Mouse (Mus musculus) midbrain, embryonic 11.5 days (tissue): ENCODE measurements at regions not wholly inside any gene's neighbourhood (a gene's known extent, or its start where the extent isn't known, plus 50 kb on each side); places are given as distances from the start of the nearest gene placed in this dataset.
"Not testable (repeated sequence)": the region's sequence is repeated elsewhere in the genome, so short reads cannot be mapped to it uniquely, and the experiment has no call there.

Source experiments
- ATAC-seq: fragments of 200-750 bp; cut with Nextera tagmentation; 2 replicates; pipeline ENCODE4 v1.8.0; 2017; ENCODE audit warnings: moderate TSS enrichment, moderate library complexity; ENCODE audit not compliant: low FRiP score
- DNase-seq: peaks from one replicate; pipeline ENCODE4 v3.0.0; 2015; ENCODE audit warnings: low spot score; ENCODE audit errors: missing footprints
- H3K27ac ChIP-seq: fragments of 300-500 bp; sonication (generic); 2 replicates; pipeline ENCODE4 v1.5.1; 2014; ENCODE audit warnings: low read depth, low read length
- H3K27me3 ChIP-seq: fragments of 300-500 bp; sonication (generic); 2 replicates; pipeline ENCODE4 v1.6.1; 2014; ENCODE audit warnings: mild to moderate bottlenecking, low read length, moderate library complexity, mixed read lengths; ENCODE audit not compliant: control insufficient read depth, insufficient read depth
- H3K36me3 ChIP-seq: fragments of 300-500 bp; sonication (generic); 2 replicates; pipeline ENCODE4 v1.6.1; 2014; ENCODE audit warnings: mild to moderate bottlenecking, low read length, moderate library complexity, mixed read lengths; ENCODE audit not compliant: control insufficient read depth, insufficient read depth
- H3K4me1 ChIP-seq: fragments of 300-500 bp; sonication (generic); 2 replicates; pipeline ENCODE4 v1.6.1; 2014; ENCODE audit warnings: low read length; ENCODE audit not compliant: control insufficient read depth, insufficient read depth
- H3K4me2 ChIP-seq: fragments of 300-500 bp; sonication (generic); 2 replicates; pipeline ENCODE4 v1.6.1; 2014; ENCODE audit warnings: mild to moderate bottlenecking, moderate library complexity
- H3K4me3 ChIP-seq: fragments of 300-500 bp; sonication (generic); 2 replicates; pipeline ENCODE4 v1.5.1; 2014; ENCODE audit warnings: low read depth, low read length
- H3K9ac ChIP-seq: fragments of 300-500 bp; sonication (generic); 2 replicates; pipeline ENCODE4 v1.6.1; 2014; ENCODE audit warnings: low read length
- H3K9me3 ChIP-seq: fragments of 300-500 bp; sonication (generic); 2 replicates; pipeline ENCODE4 v1.6.1; 2016; ENCODE audit warnings: low read length; ENCODE audit not compliant: control insufficient read depth
- WGBS: fragments of 180-500 bp; shearing (Covaris S2); extraction: QIAGEN DNeasy Blood & Tissue Kit; methylation state at CpG from one replicate; pipeline ENCODE4 v1.1.7; 2014; 5-methylcytosine and 5-hydroxymethylcytosine counted together

GRCm38 (mm10) chr2:179148667-179149066 is 293.6 kb upstream of the Cdh4 start:
- Histone ChIP-seq H3K9ac (no peak overlapping the region), H3K9me3 (no peaks in the 10 kb centered on the region), H3K27me3 (no peaks in the 10 kb centered on the region), H3K36me3 (no peaks in the 10 kb centered on the region), H3K27ac (no peak overlapping the region), H3K4me1 (peaks cover 2% of the 10 kb centered on the region; the same call in 1 of the 2 replicates), H3K4me2 (no peak overlapping the region), H3K4me3 (no peak overlapping the region)
- DNase-seq, result no peak
- WGBS, result 72% methylated on average over 4 of the region's 4 CpGs
- ATAC-seq, result peak; percentile 22; the same call in 1 of the 2 replicates

GRCm38 (mm10) chr2:179158881-179159280 is 283.4 kb upstream of the Cdh4 start:
- Histone ChIP-seq H3K9ac (no peak overlapping the region), H3K27ac (no peak overlapping the region), H3K4me2 (no peak overlapping the region), H3K27me3 (no peaks in the 10 kb centered on the region), H3K36me3 (no peaks in the 10 kb centered on the region), H3K4me3 (no peak overlapping the region), H3K4me1 (no peaks in the 10 kb centered on the region), H3K9me3 (no peaks in the 10 kb centered on the region)
- DNase-seq (no peak), ATAC-seq (no peak)
- 91% methylated on average over 9 of the region's 9 CpGs for WGBS

- Histone ChIP-seq H3K27ac (no peak overlapping the region), H3K9ac (no peak overlapping the region), H3K4me2 (no peak overlapping the region), H3K4me1 (no peaks in the 10 kb centered on the region), H3K27me3 (no peaks in the 10 kb centered on the region), H3K4me3 (no peak overlapping the region), H3K9me3 (no peaks in the 10 kb centered on the region), H3K36me3 (no peaks in the 10 kb centered on the region)
- WGBS, result 95% methylated on average over 5 of the region's 5 CpGs
- ATAC-seq, result no peak
- no peak for DNase-seq
Measured at GRCm38 (mm10) chr2:179163116-179163515, 279.1 kb upstream of the Cdh4 start.

GRCm38 (mm10) chr2:179170157-179170556 is 272.1 kb upstream of the Cdh4 start:
- no peaks in the 10 kb centered on the region for H3K27me3 ChIP-seq
- H3K9ac ChIP-seq, result no peak overlapping the region
- WGBS, result 60% methylated on average over 6 of the region's 6 CpGs
- no peaks in the 10 kb centered on the region for H3K4me1 ChIP-seq
- no peak overlapping the region for H3K4me3 ChIP-seq
- H3K27ac ChIP-seq, result no peak overlapping the region
- H3K36me3 ChIP-seq, result no peaks in the 10 kb centered on the region
- DNase-seq (no peak), ATAC-seq (no peak)
- H3K9me3 ChIP-seq, result no peaks in the 10 kb centered on the region
- no peak overlapping the region for H3K4me2 ChIP-seq

DNA sequence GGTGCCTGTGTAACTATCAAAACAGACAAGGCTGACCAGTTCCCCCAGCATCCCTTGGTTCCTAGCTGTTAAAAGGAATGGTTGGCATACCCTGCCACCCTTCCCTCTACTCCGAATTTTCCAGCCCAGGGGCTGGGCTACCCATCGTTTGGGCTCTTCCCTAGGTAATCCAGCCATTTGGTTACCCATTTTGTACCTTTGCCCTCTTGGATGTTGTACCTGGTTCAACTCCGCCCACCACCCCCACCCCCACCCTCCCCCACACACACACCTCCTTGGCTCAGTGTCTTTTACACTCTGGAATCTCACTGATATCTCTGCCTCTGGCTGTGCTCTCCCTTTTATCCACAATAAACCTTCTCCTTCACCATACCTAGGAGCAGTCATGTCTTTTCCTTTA is 271.6 kb upstream of the Cdh4 start:
- Histone ChIP-seq H3K9ac (no peak overlapping the region), H3K27me3 (no peaks in the 10 kb centered on the region), H3K9me3 (no peaks in the 10 kb centered on the region), H3K36me3 (no peaks in the 10 kb centered on the region), H3K4me3 (no peak overlapping the region), H3K4me1 (no peaks in the 10 kb centered on the region), H3K27ac (no peak overlapping the region), H3K4me2 (no peak overlapping the region)
- DNase-seq (no peak), ATAC-seq (no peak)
- 47% methylated on average over 3 of the region's 3 CpGs for WGBS

GRCm38 (mm10) chr2:179176835-179177530 is 265.2 kb upstream of the Cdh4 start:
- peak; percentile 70 for ATAC-seq
- not testable (repeated sequence) for H3K27me3 ChIP-seq, H3K36me3 ChIP-seq, H3K4me3 ChIP-seq, H3K4me1 ChIP-seq, H3K9me3 ChIP-seq, H3K9ac ChIP-seq, H3K27ac ChIP-seq
- WGBS, result 5% methylated on average over 25 of the region's 35 CpGs
- peak overlapping the region; percentile 33 for H3K4me2 ChIP-seq
- DNase-seq, result peak; percentile 87

DNA sequence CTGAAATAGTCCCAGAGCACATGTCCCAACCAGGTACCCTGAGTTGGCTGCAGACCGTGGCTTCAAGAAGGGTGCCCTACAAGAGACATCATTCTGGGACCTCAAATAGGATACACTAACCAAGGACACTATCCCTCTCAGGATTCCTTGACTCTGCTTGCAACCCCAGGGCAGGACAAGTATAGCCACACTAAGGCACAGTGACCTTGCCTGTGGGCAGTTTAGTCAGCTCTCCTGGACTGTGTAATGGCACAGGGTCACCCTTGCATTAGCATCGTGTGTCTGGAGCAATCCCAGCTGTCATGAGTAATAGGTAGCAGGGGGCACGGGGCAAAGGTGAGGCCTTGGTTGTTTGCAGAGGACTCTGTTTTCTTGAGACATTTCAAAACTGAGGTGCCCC is 260.9 kb upstream of the Cdh4 start:
- Histone ChIP-seq H3K27me3 (peaks cover 3% of the 10 kb centered on the region), H3K36me3 (no peaks in the 10 kb centered on the region), H3K27ac (no peak overlapping the region), H3K9me3 (no peaks in the 10 kb centered on the region), H3K9ac (no peak overlapping the region), H3K4me1 (no peaks in the 10 kb centered on the region), H3K4me2 (no peak overlapping the region), H3K4me3 (no peak overlapping the region)
- ATAC-seq, result no peak
- no peak for DNase-seq
- 77% methylated on average over 3 of the region's 3 CpGs for WGBS

DNA sequence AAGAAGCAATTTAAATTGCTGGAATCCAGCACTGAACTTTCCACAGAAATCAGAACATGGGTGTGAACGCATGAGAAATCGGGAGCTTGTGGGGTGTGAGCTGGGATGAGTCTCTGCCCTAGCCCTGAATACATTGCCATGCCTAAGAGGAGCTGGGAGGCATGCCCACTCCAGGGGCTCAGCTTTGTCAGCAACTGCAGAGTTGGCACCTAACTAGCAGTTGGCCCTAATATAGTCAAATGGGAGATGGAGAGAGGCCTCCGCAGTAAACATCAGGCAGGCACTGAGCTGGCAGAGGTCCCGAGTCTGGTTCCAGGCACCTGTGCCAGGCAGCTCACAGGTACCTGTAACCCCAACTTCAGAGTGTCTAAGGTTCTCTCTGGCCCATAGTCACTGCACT is 260.1 kb upstream of the Cdh4 start:
- H3K36me3 ChIP-seq, result no peaks in the 10 kb centered on the region
- H3K4me2 ChIP-seq, result no peak overlapping the region
- no peak overlapping the region for H3K27ac ChIP-seq
- WGBS, result 89% methylated on average over 4 of the region's 4 CpGs
- DNase-seq (no peak), ATAC-seq (no peak)
- H3K4me1 ChIP-seq, result no peaks in the 10 kb centered on the region
- no peak overlapping the region for H3K4me3 ChIP-seq
- no peaks in the 10 kb centered on the region for H3K9me3 ChIP-seq
- peaks cover 3% of the 10 kb centered on the region for H3K27me3 ChIP-seq
- no peak overlapping the region for H3K9ac ChIP-seq

GRCm38 (mm10) chr2:179192906-179193496 is 249.2 kb upstream of the Cdh4 start:
- DNase-seq, result no peak
- H3K27me3 ChIP-seq, result no peaks in the 10 kb centered on the region
- no peaks in the 10 kb centered on the region for H3K4me1 ChIP-seq
- no peaks in the 10 kb centered on the region for H3K9me3 ChIP-seq
- no peak overlapping the region for H3K27ac ChIP-seq
- ATAC-seq, result peak; percentile 46; the same call in 1 of the 2 replicates
- H3K9ac ChIP-seq, result no peak overlapping the region
- H3K4me3 ChIP-seq, result no peak overlapping the region
- 58% methylated on average over 6 of the region's 6 CpGs for WGBS
- no peaks in the 10 kb centered on the region for H3K36me3 ChIP-seq
- H3K4me2 ChIP-seq, result no peak overlapping the region
